Mouse (Mus musculus): ENCODE data around the gene Gm26897.

Gene Gm26897

GRCm38 (mm10) chr5:111733851-111734250 lies at the start of gene Gm26897:
TSS of gene Gm26897 (plus strand) at chr5:111733924.
- TF ChIP-seq CTCF (conservative IDR thresholded peaks at IDR 0.05; ENCODE audit: low read length) (no peak), NANOG (IDR thresholded peaks at IDR 0.05; ENCODE audit: borderline replicate concordance, low read length) (no peak), POU5F1 (IDR thresholded peaks at IDR 0.05; ENCODE audit: borderline replicate concordance, low read length) (no peak)
- H3K4me3 ChIP-seq (replicated peaks; ENCODE audit: low read length): no peak within 1 kb of the TSS
- H3K9me3 ChIP-seq (ENCODE audit: low read length): no peaks in the 10 kb centered on the region
- H3K4me1 ChIP-seq (replicated peaks; ENCODE audit: low read depth, low read length): peaks cover 7% of the 10 kb centered on the region; the same call in 1 of the 2 replicates
- H3K27me3 ChIP-seq (ENCODE audit: insufficient read depth, low read length): 0 out of 2 replicates have a peak, but pooled peaks cover 4% of the 10 kb centered on the region
- no peaks in the 10 kb centered on the region for H3K36me3 ChIP-seq (ENCODE audit: insufficient read depth, low read length)

GRCm38 (mm10) chr5:111687370-111687769 lies 46.4 kb upstream of the Gm26897 start:
- no peaks in the 10 kb centered on the region for H3K36me3 ChIP-seq (ENCODE audit: insufficient read depth, low read length)
- 0 out of 2 replicates have a peak, but pooled peaks cover 18% of the 10 kb centered on the region for H3K27me3 ChIP-seq (ENCODE audit: insufficient read depth, low read length)
- TF ChIP-seq POU5F1 (IDR thresholded peaks at IDR 0.05; ENCODE audit: borderline replicate concordance, low read length) (no peak), NANOG (IDR thresholded peaks at IDR 0.05; ENCODE audit: borderline replicate concordance, low read length) (no peak), CTCF (conservative IDR thresholded peaks at IDR 0.05; ENCODE audit: low read length) (no peak)
- H3K4me1 ChIP-seq (replicated peaks; ENCODE audit: low read depth, low read length): no peaks in the 10 kb centered on the region
- no peaks in the 10 kb centered on the region for H3K9me3 ChIP-seq (ENCODE audit: low read length)
- no peak overlapping the region for H3K4me3 ChIP-seq (replicated peaks; ENCODE audit: low read length)

- Histone ChIP-seq H3K9me3 (ENCODE audit: low read length) (no peaks in the 10 kb centered on the region), H3K4me3 (replicated peaks; ENCODE audit: low read length) (no peak overlapping the region), H3K36me3 (ENCODE audit: insufficient read depth, low read length) (no peaks in the 10 kb centered on the region), H3K27me3 (ENCODE audit: insufficient read depth, low read length) (0 out of 2 replicates have a peak, but pooled peaks cover 13% of the 10 kb centered on the region), H3K4me1 (replicated peaks; ENCODE audit: low read depth, low read length) (no peaks in the 10 kb centered on the region)
- no peak for TF ChIP-seq NANOG (IDR thresholded peaks at IDR 0.05; ENCODE audit: borderline replicate concordance, low read length)
- no peak for TF ChIP-seq CTCF (conservative IDR thresholded peaks at IDR 0.05; ENCODE audit: low read length)
- TF ChIP-seq POU5F1 (IDR thresholded peaks at IDR 0.05; ENCODE audit: borderline replicate concordance, low read length): no peak
Observed at GRCm38 (mm10) chr5:111688584-111688983, 45.1 kb upstream of the Gm26897 start.

DNA sequence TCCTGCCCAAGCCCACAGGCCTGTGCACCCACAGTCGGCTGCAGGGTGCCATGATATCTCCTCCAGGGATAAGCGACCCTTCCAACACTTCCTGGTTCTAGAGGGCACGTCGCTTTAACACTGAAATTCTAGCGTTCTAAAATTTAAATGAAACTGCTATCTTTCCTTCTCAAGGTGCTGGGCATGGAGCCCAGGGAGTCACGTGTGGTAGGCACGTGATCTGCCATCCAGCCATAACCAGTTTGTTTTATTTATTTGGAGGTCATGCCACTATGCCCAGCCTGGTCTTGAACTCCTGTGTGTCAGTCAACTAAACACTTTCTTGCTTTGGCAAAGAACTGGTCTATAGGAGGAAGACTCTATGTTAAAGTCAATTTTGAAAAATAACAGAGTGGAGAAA lies 35.7 kb upstream of the Gm26897 start:
- no peak for TF ChIP-seq NANOG (IDR thresholded peaks at IDR 0.05; ENCODE audit: borderline replicate concordance, low read length)
- TF ChIP-seq POU5F1 (IDR thresholded peaks at IDR 0.05; ENCODE audit: borderline replicate concordance, low read length): no peak
- no peak for TF ChIP-seq CTCF (conservative IDR thresholded peaks at IDR 0.05; ENCODE audit: low read length)
- no peaks in the 10 kb centered on the region for H3K36me3 ChIP-seq (ENCODE audit: insufficient read depth, low read length)
- H3K4me1 ChIP-seq (replicated peaks; ENCODE audit: low read depth, low read length): peaks cover 17% of the 10 kb centered on the region; the same call in 1 of the 2 replicates
- H3K9me3 ChIP-seq (ENCODE audit: low read length): no peaks in the 10 kb centered on the region
- H3K27me3 ChIP-seq (ENCODE audit: insufficient read depth, low read length): no peaks in the 10 kb centered on the region; the same call in none of the 2 replicates
- H3K4me3 ChIP-seq (replicated peaks; ENCODE audit: low read length): no peak overlapping the region

- TF ChIP-seq NANOG (IDR thresholded peaks at IDR 0.05; ENCODE audit: borderline replicate concordance, low read length): no peak
- TF ChIP-seq POU5F1 (IDR thresholded peaks at IDR 0.05; ENCODE audit: borderline replicate concordance, low read length): no peak
- no peak for TF ChIP-seq CTCF (conservative IDR thresholded peaks at IDR 0.05; ENCODE audit: low read length)
- Histone ChIP-seq H3K4me3 (replicated peaks; ENCODE audit: low read length) (no peak overlapping the region), H3K36me3 (ENCODE audit: insufficient read depth, low read length) (no peaks in the 10 kb centered on the region), H3K27me3 (ENCODE audit: insufficient read depth, low read length) (no peaks in the 10 kb centered on the region; the same call in none of the 2 replicates), H3K9me3 (ENCODE audit: low read length) (no peaks in the 10 kb centered on the region), H3K4me1 (replicated peaks; ENCODE audit: low read depth, low read length) (peaks cover 17% of the 10 kb centered on the region; the same call in 1 of the 2 replicates)
Observed at GRCm38 (mm10) chr5:111699711-111700303, 33.9 kb upstream of the Gm26897 start.

GRCm38 (mm10) chr5:111701634-111702329 lies 31.9 kb upstream of the Gm26897 start:
- H3K27me3 ChIP-seq (ENCODE audit: insufficient read depth, low read length): peaks cover 4% of the 10 kb centered on the region
- no peak for TF ChIP-seq NANOG (IDR thresholded peaks at IDR 0.05; ENCODE audit: borderline replicate concordance, low read length)
- TF ChIP-seq CTCF (conservative IDR thresholded peaks at IDR 0.05; ENCODE audit: low read length): no peak
- TF ChIP-seq POU5F1 (IDR thresholded peaks at IDR 0.05; ENCODE audit: borderline replicate concordance, low read length): no peak
- no peaks in the 10 kb centered on the region for H3K9me3 ChIP-seq (ENCODE audit: low read length)
- H3K36me3 ChIP-seq (ENCODE audit: insufficient read depth, low read length): no peaks in the 10 kb centered on the region
- no peak overlapping the region for H3K4me3 ChIP-seq (replicated peaks; ENCODE audit: low read length)
- H3K4me1 ChIP-seq (replicated peaks; ENCODE audit: low read depth, low read length): peaks cover 17% of the 10 kb centered on the region; the same call in 1 of the 2 replicates

DNA sequence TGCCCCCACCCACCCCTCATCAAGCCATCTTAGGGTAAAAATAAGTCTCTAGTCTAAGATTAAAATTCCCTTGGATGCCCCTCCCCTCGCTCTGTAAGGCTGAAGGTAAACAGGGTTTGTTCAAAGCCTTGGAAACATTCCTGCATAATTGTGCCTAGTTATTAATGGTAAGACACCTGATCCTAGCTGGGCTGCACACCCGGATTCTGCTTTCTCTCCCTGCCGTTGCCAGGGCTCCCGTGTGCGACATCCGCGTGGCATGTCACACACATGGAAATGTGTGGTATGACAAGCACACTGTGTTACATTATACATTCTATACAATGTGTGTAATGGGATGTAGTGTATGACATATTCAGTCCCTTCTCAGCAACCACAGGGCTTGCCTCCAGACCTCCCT lies 30.1 kb upstream of the Gm26897 start:
- H3K4me1 ChIP-seq (replicated peaks; ENCODE audit: low read depth, low read length): peaks cover 17% of the 10 kb centered on the region; the same call in 1 of the 2 replicates
- H3K9me3 ChIP-seq (ENCODE audit: low read length): no peaks in the 10 kb centered on the region
- TF ChIP-seq NANOG (IDR thresholded peaks at IDR 0.05; ENCODE audit: borderline replicate concordance, low read length): no peak
- TF ChIP-seq CTCF (conservative IDR thresholded peaks at IDR 0.05; ENCODE audit: low read length): no peak
- no peak for TF ChIP-seq POU5F1 (IDR thresholded peaks at IDR 0.05; ENCODE audit: borderline replicate concordance, low read length)
- peaks cover 16% of the 10 kb centered on the region for H3K27me3 ChIP-seq (ENCODE audit: insufficient read depth, low read length)
- H3K4me3 ChIP-seq (replicated peaks; ENCODE audit: low read length): no peak overlapping the region
- H3K36me3 ChIP-seq (ENCODE audit: insufficient read depth, low read length): no peaks in the 10 kb centered on the region

GRCm38 (mm10) chr5:111704326-111704725 lies 29.4 kb upstream of the Gm26897 start:
- H3K4me3 ChIP-seq (replicated peaks; ENCODE audit: low read length): no peak overlapping the region
- TF ChIP-seq NANOG (IDR thresholded peaks at IDR 0.05; ENCODE audit: borderline replicate concordance, low read length) (no peak), CTCF (conservative IDR thresholded peaks at IDR 0.05; ENCODE audit: low read length) (no peak), POU5F1 (IDR thresholded peaks at IDR 0.05; ENCODE audit: borderline replicate concordance, low read length) (no peak)

More at GRCm38 (mm10) chr5:111704326-111704725, 29.4 kb upstream of the Gm26897 start:
- H3K27me3 ChIP-seq (ENCODE audit: insufficient read depth, low read length): peaks cover 16% of the 10 kb centered on the region
- H3K9me3 ChIP-seq (ENCODE audit: low read length): no peaks in the 10 kb centered on the region
- no peaks in the 10 kb centered on the region for H3K36me3 ChIP-seq (ENCODE audit: insufficient read depth, low read length)
- H3K4me1 ChIP-seq (replicated peaks; ENCODE audit: low read depth, low read length): peaks cover 17% of the 10 kb centered on the region; the same call in 1 of the 2 replicates
